Mouse (Mus musculus) heart, embryonic 14.5 days (tissue): Measurements from ENCODE around the gene Polh. TPM values are rescaled to one million over a fixed set of nuclear protein-coding genes. Genes with fewer than 3 reads are reported as not detected.

Experiments used
- ATAC-seq: fragments of 200-750 bp; cut with Nextera tagmentation; 2 replicates; pipeline ENCODE4 v1.8.0; 2017; ENCODE audit warnings: low read depth, moderate TSS enrichment; ENCODE audit not compliant: insufficient number of reproducible peaks, insufficient read depth, low FRiP score
- H3K27ac ChIP-seq, 2 experiments: fragments of 200-500 bp in 1 of 2; fragments of 300-500 bp in 1 of 2; sonication (generic) in 1 of 2; replicated peaks in 1 of 2; 2 replicates each; pipeline ENCODE4 v1.5.1; 2012 to 2014; ENCODE audit warnings: low read depth in 2 of 2, low read length in 2 of 2, control low read depth in 1 of 2, mild to moderate bottlenecking in 1 of 2, mixed read lengths in 1 of 2; ENCODE audit not compliant: control insufficient read depth in 1 of 2, insufficient read depth in 1 of 2
- H3K27me3 ChIP-seq: fragments of 300-500 bp; sonication (generic); 2 replicates; pipeline ENCODE4 v1.6.1; 2014; ENCODE audit warnings: mild to moderate bottlenecking, low read length, control low read depth; ENCODE audit not compliant: control insufficient read depth, insufficient read depth
- H3K36me3 ChIP-seq: fragments of 300-500 bp; sonication (generic); 2 replicates; pipeline ENCODE4 v1.6.1; 2014; ENCODE audit warnings: mild to moderate bottlenecking, control low read depth, low read length, mixed read lengths; ENCODE audit not compliant: control insufficient read depth, insufficient read depth
- H3K4me1 ChIP-seq, 2 experiments: fragments of 200-500 bp in 1 of 2; fragments of 300-500 bp in 1 of 2; sonication (generic) in 1 of 2; 2 replicates each; pipeline ENCODE4 v1.6.1; 2012 to 2014; ENCODE audit warnings: low read length in 2 of 2, control low read depth in 1 of 2, mixed read lengths in 1 of 2; ENCODE audit not compliant: control insufficient read depth in 2 of 2, insufficient read depth in 2 of 2
- H3K4me2 ChIP-seq: fragments of 300-500 bp; sonication (generic); 2 replicates; pipeline ENCODE4 v1.6.1; 2014; ENCODE audit warnings: mild to moderate bottlenecking, low read length
- H3K4me3 ChIP-seq, 2 experiments: fragments of 200-500 bp in 1 of 2; fragments of 300-500 bp in 1 of 2; sonication (generic) in 1 of 2; 2 replicates each; pipeline ENCODE4 v1.5.1; 2012 to 2014; ENCODE audit warnings: low read length in 2 of 2, mild to moderate bottlenecking in 2 of 2, control low read depth in 1 of 2, low read depth in 1 of 2, moderate library complexity in 1 of 2; ENCODE audit not compliant: control insufficient read depth in 1 of 2, insufficient read depth in 1 of 2
- H3K9ac ChIP-seq: fragments of 300-500 bp; sonication (generic); 2 replicates; pipeline ENCODE4 v1.6.1; 2014; ENCODE audit warnings: mild to moderate bottlenecking, low read length
- H3K9me3 ChIP-seq: fragments of 300-500 bp; sonication (generic); 2 replicates; pipeline ENCODE4 v1.6.1; 2016; ENCODE audit warnings: low read length, control low read depth; ENCODE audit not compliant: control insufficient read depth
- WGBS: fragments of 180-500 bp; shearing (Covaris S2); extraction: QIAGEN DNeasy Blood & Tissue Kit; methylation state at CpG from one replicate; pipeline ENCODE4 v1.1.7; 2014; 5-methylcytosine and 5-hydroxymethylcytosine counted together
- polyA plus RNA-seq: library from polyadenylated mRNA; unstranded; fragments of >200 nt; fragmentation: Nextera tagmentation; extraction: Ambion mirVana; gene quantifications from 2 replicates; pipeline ENCODE4 v1.2.1, GENCODE M21; 2014

Polh gene
- polyA plus RNA-seq, result 11.2 and 11.7 TPM in 2 replicates

GRCm38 (mm10) chr17:46202421-46203071 lies at the start of gene Polh, which contains the start of gene Xpo5:
Polh (minus strand) TSS chr17:46202645.
Xpo5 (plus strand) TSS chr17:46202782.
- H3K9me3 ChIP-seq, result no peaks in the 10 kb centered on the region
- H3K27ac ChIP-seq, result peak within 1 kb of the TSS; percentile 79 to 83
- peaks cover 3 to 23% of the 10 kb centered on the region in 2 experiments for H3K4me1 ChIP-seq
- peak within 1 kb of the TSS; percentile 88 for H3K9ac ChIP-seq
- H3K4me2 ChIP-seq, result peak within 1 kb of the TSS; percentile 91
- H3K36me3 ChIP-seq, result peaks cover 55% of the 10 kb centered on the region
- peak within 1 kb of the TSS; percentile 77 to 96 for H3K4me3 ChIP-seq
- no peaks in the 10 kb centered on the region for H3K27me3 ChIP-seq
- WGBS, result under 1% methylated on average over 65 of the region's 66 CpGs
- ATAC-seq, result peak; percentile 93

DNA sequence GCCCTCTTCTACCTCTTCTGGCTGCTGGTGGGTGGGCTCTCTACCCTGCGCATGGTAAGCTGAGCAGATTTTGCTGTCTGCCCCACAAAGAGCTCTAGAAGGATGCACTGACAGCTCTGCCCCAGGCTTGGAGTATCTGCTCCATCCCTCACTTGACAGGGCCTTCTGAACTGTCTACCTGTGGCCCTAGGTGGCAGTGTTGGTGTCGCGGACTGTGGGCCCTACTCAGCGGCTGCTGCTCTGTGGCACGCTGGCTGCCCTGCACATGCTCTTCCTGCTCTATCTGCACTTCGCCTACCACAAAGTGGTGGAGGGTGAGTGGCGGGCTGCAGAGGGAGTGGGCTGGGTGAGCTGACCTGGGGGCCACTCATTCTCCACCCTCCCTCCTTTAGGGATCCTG lies 48.7 kb upstream of the Polh start:
- H3K4me1 ChIP-seq, result peaks cover 19 to 33% of the 10 kb centered on the region in 2 experiments
- peaks cover 42% of the 10 kb centered on the region for H3K36me3 ChIP-seq
- H3K27ac ChIP-seq, result no peak overlapping the region
- no peaks in the 10 kb centered on the region for H3K9me3 ChIP-seq
- no peak overlapping the region for H3K4me3 ChIP-seq
- H3K27me3 ChIP-seq, result peaks cover 16% of the 10 kb centered on the region
- ATAC-seq, result no peak
- no peak overlapping the region for H3K9ac ChIP-seq
- H3K4me2 ChIP-seq, result no peak overlapping the region
- 77% methylated on average over 7 of the region's 7 CpGs for WGBS

DNA sequence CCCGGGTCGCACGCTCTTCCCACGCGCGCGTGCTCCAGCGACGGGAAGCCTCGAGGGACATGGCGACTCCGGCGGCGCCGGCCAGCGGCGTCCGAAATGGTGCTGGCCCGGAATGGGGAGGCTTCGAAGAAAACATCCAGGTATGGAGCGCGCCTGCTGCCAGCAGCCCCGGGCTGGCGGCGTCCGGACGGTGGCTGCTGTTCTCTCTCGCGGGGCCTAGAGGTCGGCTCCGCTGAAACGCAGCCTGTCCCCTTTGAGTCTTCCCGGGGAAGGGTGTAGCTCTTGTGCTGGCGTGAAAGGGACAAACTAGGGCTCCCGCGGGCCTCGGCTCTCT lies 45.7 kb upstream of the Polh start:
- under 1% methylated on average over 37 of the region's 37 CpGs for WGBS
- ATAC-seq, result peak; percentile 20
- no peaks in the 10 kb centered on the region for H3K27me3 ChIP-seq
- peak overlapping the region; percentile 77 for H3K4me2 ChIP-seq
- H3K4me1 ChIP-seq, result peaks cover 14 to 22% of the 10 kb centered on the region in 2 experiments
- H3K36me3 ChIP-seq, result peaks cover 72% of the 10 kb centered on the region
- peak overlapping the region; percentile 81 to 90 for H3K4me3 ChIP-seq
- no peaks in the 10 kb centered on the region for H3K9me3 ChIP-seq
- H3K9ac ChIP-seq, result peak overlapping the region; percentile 98
- H3K27ac ChIP-seq, result peak overlapping the region; percentile 37 to 68

GRCm38 (mm10) chr17:46247512-46248188 lies 45.2 kb upstream of the Polh start, which contains the start of the genes Polr1c and Yipf3:
Polr1c (minus strand) TSS chr17:46248054.
Yipf3 (plus strand) TSS chr17:46248080.
- peaks cover 14 to 20% of the 10 kb centered on the region in 2 experiments for H3K4me1 ChIP-seq
- H3K27me3 ChIP-seq, result no peaks in the 10 kb centered on the region
- no peaks in the 10 kb centered on the region for H3K9me3 ChIP-seq
- peak within 1 kb of the TSS; percentile 81 to 90 for H3K4me3 ChIP-seq
- under 1% methylated on average over 53 of the region's 53 CpGs for WGBS
- H3K4me2 ChIP-seq, result peak within 1 kb of the TSS; percentile 77
- ATAC-seq, result peak; percentile 88
- H3K36me3 ChIP-seq, result peaks cover 77% of the 10 kb centered on the region
- peak within 1 kb of the TSS; percentile 98 for H3K9ac ChIP-seq
- H3K27ac ChIP-seq, result peak within 1 kb of the TSS; percentile 37 to 68

DNA sequence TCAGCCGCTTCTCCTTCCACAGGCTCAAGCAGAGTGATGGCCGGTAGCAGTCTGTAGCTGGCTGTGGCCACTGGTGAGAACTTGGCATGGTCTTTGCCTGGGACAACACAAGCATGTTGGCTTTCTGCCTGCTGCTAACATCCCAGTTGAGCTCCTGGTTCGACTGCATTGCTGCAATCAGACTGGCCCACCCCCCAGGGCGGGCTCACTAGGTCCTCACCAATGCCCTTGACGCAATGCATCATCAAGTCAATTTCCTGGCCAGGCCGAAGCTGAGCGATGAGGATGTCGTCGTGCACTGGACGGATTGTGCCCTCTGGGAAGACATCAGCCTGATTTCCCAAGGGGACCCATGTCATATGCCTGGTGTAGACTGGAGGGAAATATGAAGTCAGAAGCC lies 42.1 kb upstream of the Polh start:
- Histone ChIP-seq H3K27ac (no peak overlapping the region), H3K4me2 (no peak overlapping the region), H3K4me1 (peaks cover 18 to 20% of the 10 kb centered on the region in 2 experiments), H3K36me3 (peaks cover 73% of the 10 kb centered on the region), H3K9me3 (no peaks in the 10 kb centered on the region), H3K27me3 (no peaks in the 10 kb centered on the region), H3K4me3 (no peak overlapping the region), H3K9ac (no peak overlapping the region)
- no peak for ATAC-seq
- 78% methylated on average over 10 of the region's 10 CpGs for WGBS

DNA sequence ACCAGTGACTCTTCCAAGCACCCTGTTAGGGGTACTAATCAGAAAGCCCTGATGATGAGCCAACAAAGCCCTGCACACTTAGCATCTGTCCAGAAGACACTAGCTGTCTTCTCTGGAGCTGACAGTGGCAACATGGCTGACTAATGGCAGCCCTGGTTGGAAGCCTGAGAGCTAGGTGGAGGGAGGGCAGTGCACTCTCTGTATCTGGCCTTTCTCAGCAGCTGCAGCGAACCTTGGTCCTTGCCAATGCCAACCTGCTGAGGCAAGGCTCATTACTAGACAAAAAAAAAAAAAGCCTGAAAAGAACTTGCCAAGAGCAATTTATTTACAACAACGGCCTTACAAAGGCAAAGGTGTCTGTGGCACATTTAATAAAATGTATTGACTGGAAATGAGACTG lies 41.2 kb upstream of the Polh start:
- peaks cover 74% of the 10 kb centered on the region for H3K36me3 ChIP-seq
- peaks cover 15% of the 10 kb centered on the region in 2 experiments for H3K4me1 ChIP-seq
- H3K4me3 ChIP-seq, result no peak overlapping the region
- no peak overlapping the region for H3K9ac ChIP-seq
- no peak overlapping the region for H3K4me2 ChIP-seq
- H3K27me3 ChIP-seq, result no peaks in the 10 kb centered on the region
- ATAC-seq, result no peak
- 82% methylated on average over 2 of the region's 2 CpGs for WGBS
- H3K27ac ChIP-seq, result no peak overlapping the region
- H3K9me3 ChIP-seq, result no peaks in the 10 kb centered on the region

- Histone ChIP-seq H3K9ac (no peak overlapping the region), H3K4me1 (peaks cover 14 to 21% of the 10 kb centered on the region in 2 experiments), H3K36me3 (peaks cover 79% of the 10 kb centered on the region), H3K4me3 (no peak overlapping the region), H3K9me3 (no peaks in the 10 kb centered on the region), H3K27ac (no peak overlapping the region), H3K27me3 (no peaks in the 10 kb centered on the region), H3K4me2 (no peak overlapping the region)
- 94% methylated on average over 4 of the region's 4 CpGs for WGBS
- no peak for ATAC-seq
Measured at GRCm38 (mm10) chr17:46242993-46243392, 40.5 kb upstream of the Polh start.
